ENCODE assay signal across 7 mouse cellular contexts in the genomic region with DNA sequence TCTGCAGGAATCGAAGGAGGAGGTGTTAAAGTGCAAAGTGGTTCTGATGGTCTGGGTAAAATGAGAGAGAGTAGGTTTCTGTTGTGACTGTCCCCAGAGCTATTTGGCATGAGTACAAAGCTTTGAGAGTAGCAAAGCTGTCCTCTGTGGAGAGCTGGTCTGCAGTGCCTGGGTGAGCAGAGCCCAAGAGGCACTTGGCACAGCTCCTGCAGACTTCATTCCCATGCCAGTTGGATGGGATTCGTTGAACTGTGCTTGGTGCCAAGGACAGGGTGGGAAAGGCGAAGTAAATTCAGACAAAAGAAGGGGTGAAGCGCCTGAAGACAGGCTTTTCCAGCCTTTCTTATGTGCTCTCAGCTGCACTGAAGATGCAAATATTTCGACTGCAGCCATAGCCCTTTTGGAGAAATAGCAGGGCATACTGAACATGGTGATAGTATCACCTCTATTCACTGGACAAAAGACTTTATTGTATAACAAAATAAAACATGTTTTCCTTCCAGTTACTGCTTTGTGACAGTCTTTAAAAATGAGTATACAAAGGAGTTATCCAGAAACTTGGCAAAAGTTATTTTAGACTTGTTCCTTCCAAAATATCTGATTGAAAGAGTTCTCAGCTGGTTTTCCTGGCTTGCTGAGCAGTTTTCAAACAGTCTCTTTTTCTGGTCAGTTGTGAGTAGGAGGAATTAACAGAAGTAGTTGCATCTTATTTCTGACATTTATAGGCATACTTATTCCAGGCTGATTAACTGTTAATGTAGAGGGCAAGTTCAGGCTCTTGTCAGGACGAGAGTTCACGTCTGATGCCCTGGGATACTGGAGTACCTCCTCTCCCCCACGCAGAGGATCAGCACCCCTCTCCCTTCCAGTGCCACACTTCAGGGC. TPM values are rescaled to one million over a fixed set of nuclear protein-coding genes. Genes with fewer than 3 reads are reported as not detected.
DNase-seq lines count a peak whose midpoint lies in the region; ATAC-seq and TF ChIP-seq lines count a peak whose summit lies in the region.

No protein-coding gene starts in this region.

- ATAC-seq in midbrain, embryonic 13.5 days: peak; percentile 88
- peak; percentile 85 for ATAC-seq in lung, embryonic 14.5 days (ENCODE audit: insufficient read depth)
- ATAC-seq in stomach, embryonic 15.5 days (ENCODE audit: insufficient read depth, low FRiP score, low read depth): no peak
- ATAC-seq in megakaryocyte, adult 5-6 weeks (ENCODE audit: poor library complexity, severe bottlenecking): no peak

- WGBS in midbrain, embryonic 13.5 days: 72% methylated on average over 8 of the region's 8 CpGs
- 86% methylated on average over 8 of the region's 8 CpGs for WGBS in midbrain, embryonic 10.5 days
- 41% methylated on average over 8 of the region's 8 CpGs for WGBS in lung, embryonic 14.5 days
- 61% methylated on average over 8 of the region's 8 CpGs for WGBS in stomach, embryonic 15.5 days

- H3K36me3 ChIP-seq in midbrain, embryonic 13.5 days: no peaks in the 10 kb centered on the region
- no peaks in the 10 kb centered on the region for H3K36me3 ChIP-seq in midbrain, embryonic 10.5 days
- no peaks in the 10 kb centered on the region for H3K36me3 ChIP-seq in lung, embryonic 14.5 days (ENCODE audit: insufficient read depth)
- H3K36me3 ChIP-seq in stomach, embryonic 15.5 days: no peaks in the 10 kb centered on the region

- H3K4me2 ChIP-seq in midbrain, embryonic 13.5 days (replicated peaks): no peak overlapping the region
- H3K4me2 ChIP-seq in lung, embryonic 14.5 days: no peak overlapping the region
- no peak overlapping the region for H3K4me2 ChIP-seq in stomach, embryonic 15.5 days

- H3K27ac ChIP-seq in midbrain, embryonic 13.5 days: no peak overlapping the region
- no peak overlapping the region for H3K27ac ChIP-seq in midbrain, embryonic 10.5 days (replicated peaks)
- H3K27ac ChIP-seq in lung, embryonic 14.5 days (ENCODE audit: low read depth): peak overlapping the region; percentile 78
- H3K27ac ChIP-seq in stomach, embryonic 15.5 days: peak overlapping the region; percentile 3; the same call in 1 of the 2 replicates

- no peaks in the 10 kb centered on the region for H3K9me3 ChIP-seq in midbrain, embryonic 13.5 days
- H3K9me3 ChIP-seq in midbrain, embryonic 10.5 days (replicated peaks): no peaks in the 10 kb centered on the region
- no peaks in the 10 kb centered on the region for H3K9me3 ChIP-seq in lung, embryonic 14.5 days (ENCODE audit: low read depth, low read length)
- no peaks in the 10 kb centered on the region for H3K9me3 ChIP-seq in stomach, embryonic 15.5 days

- H3K27me3 ChIP-seq in midbrain, embryonic 13.5 days: no peaks in the 10 kb centered on the region
- H3K27me3 ChIP-seq in midbrain, embryonic 10.5 days (ENCODE audit: low read depth, poor library complexity, severe bottlenecking): no peaks in the 10 kb centered on the region
- H3K27me3 ChIP-seq in lung, embryonic 14.5 days (ENCODE audit: insufficient read depth, low read length): no peaks in the 10 kb centered on the region
- H3K27me3 ChIP-seq in stomach, embryonic 15.5 days (replicated peaks): no peaks in the 10 kb centered on the region

- DNase-seq in midbrain, embryonic 10.5 days (ENCODE audit: low spot score): no peak
- peak; percentile 90 to 95 for DNase-seq in cerebellum, postnatal 14 days
- peak; percentile 75 to 76 for DNase-seq in heart, postnatal 10 days
- DNase-seq in lung, embryonic 14.5 days: peak; percentile 79

- intact Hi-C loops in heart, postnatal 10 days (cut with DNase I): no loop called here

- no peak for TF ChIP-seq CTCF in lung, embryonic 14.5 days (IDR thresholded peaks at IDR 0.05; ENCODE audit: low read depth)

- H3K4me3 ChIP-seq in midbrain, embryonic 13.5 days (replicated peaks): no peak overlapping the region
- no peak overlapping the region for H3K4me3 ChIP-seq in midbrain, embryonic 10.5 days
- H3K4me3 ChIP-seq in lung, embryonic 14.5 days (ENCODE audit: low read depth, low read length): no peak overlapping the region
- no peak overlapping the region for H3K4me3 ChIP-seq in stomach, embryonic 15.5 days (replicated peaks)

- no peaks in the 10 kb centered on the region for H3K4me1 ChIP-seq in midbrain, embryonic 13.5 days (replicated peaks)
- H3K4me1 ChIP-seq in midbrain, embryonic 10.5 days: no peaks in the 10 kb centered on the region
- no peaks in the 10 kb centered on the region for H3K4me1 ChIP-seq in lung, embryonic 14.5 days (ENCODE audit: insufficient read depth)
- no peaks in the 10 kb centered on the region for H3K4me1 ChIP-seq in stomach, embryonic 15.5 days

- H3K9ac ChIP-seq in midbrain, embryonic 13.5 days (replicated peaks): no peak overlapping the region
- no peak overlapping the region for H3K9ac ChIP-seq in lung, embryonic 14.5 days
- no peak overlapping the region for H3K9ac ChIP-seq in stomach, embryonic 15.5 days

RNA-seq across cellular contexts. Expression of gene C1d, which starts 48.9 kb away (rescaled TPM):
- polyA plus RNA-seq in midbrain, embryonic 13.5 days (2015; fragmentation: Nextera tagmentation; extraction: Ambion mirVana): 135 and 142 TPM in 2 replicates
- polyA plus RNA-seq in midbrain, embryonic 10.5 days (2016; fragmentation: Nextera tagmentation; extraction: Ambion mirVana): 107 and 111 TPM in 2 replicates
- total RNA-seq in heart, postnatal 10 days (2021): 10 to 100 TPM; 36.3 to 39.2 TPM
- polyA plus RNA-seq in lung, embryonic 14.5 days (2014; fragmentation: Nextera tagmentation; extraction: Ambion mirVana): 95.2 and 116 TPM in 2 replicates
- 91.0 and 95.2 TPM in 2 replicates for polyA plus RNA-seq in stomach, embryonic 15.5 days (2015; fragmentation: Nextera tagmentation; extraction: Ambion mirVana)
- 56.0 and 56.7 TPM in 2 replicates for total RNA-seq in megakaryocyte, adult 5-6 weeks (2015)
- 44.9 and 52.2 TPM in 2 replicates for total RNA-seq in megakaryocyte, adult 5-6 weeks (2017)

Comparison
In these comparisons a context has a peak if more than half of its experiments do, and no peak if none do; other contexts are left out.
1. ATAC-seq: peak in midbrain, embryonic 13.5 days (single experiment) and lung, embryonic 14.5 days (single experiment); none in stomach, embryonic 15.5 days (single experiment) and megakaryocyte, adult 5-6 weeks (single experiment).
2. H3K27ac ChIP-seq: peak in lung, embryonic 14.5 days (single experiment) and stomach, embryonic 15.5 days (single experiment); none in midbrain, embryonic 13.5 days (single experiment) and midbrain, embryonic 10.5 days (single experiment).